Mouse (Mus musculus) heart, adult 2 months (tissue): ENCODE data around the gene Klhl9.

Source experiments
- CTCF ChIP-seq: fragments of 200-600 bp; IDR thresholded peaks from 2 replicates; pipeline ENCODE4 v1.8.1; 2022; ENCODE audit warnings: antibody characterized with exemption, mild to moderate bottlenecking, moderate library complexity
- EP300 ChIP-seq: fragments of 200-500 bp; IDR thresholded peaks from 2 replicates; pipeline ENCODE4 v1.6.1; 2011; ENCODE audit warnings: low read depth, low read length, control low read depth; ENCODE audit not compliant: insufficient read depth
- POLR2A ChIP-seq: fragments of 200-500 bp; IDR thresholded peaks from 2 replicates; pipeline ENCODE4 v1.6.1; 2011; ENCODE audit warnings: mild to moderate bottlenecking, low read depth, low read length, control low read depth; ENCODE audit not compliant: insufficient read depth

DNA sequence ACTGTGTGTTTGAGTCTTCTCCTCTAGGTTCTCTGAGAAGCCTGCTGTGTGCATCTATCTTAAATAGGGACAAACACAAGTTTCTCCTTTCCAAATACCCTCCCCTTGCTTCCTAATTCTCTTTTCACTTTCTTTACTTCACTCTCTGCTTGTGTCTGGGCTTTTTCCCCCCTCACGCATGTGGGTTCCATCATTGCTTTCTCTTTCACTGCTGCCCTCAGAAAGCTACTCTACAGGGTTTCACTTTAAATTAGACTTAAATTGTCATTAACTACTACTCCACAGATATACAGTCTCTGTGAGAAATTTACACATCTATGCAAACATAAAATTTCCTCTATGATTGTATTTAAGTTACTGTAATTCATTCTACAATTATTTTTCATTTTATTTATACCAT lies 38.5 kb downstream of the Klhl9 start, which contains the start of gene Ifna2:
- TF ChIP-seq POLR2A (no peak), EP300 (no peak), CTCF (no peak)
